Mouse (Mus musculus) right cerebral cortex, adult 18-20 months (tissue): ENCODE results near the gene Tcl1b4.
"Not testable (repeated sequence)": the region's sequence is repeated elsewhere in the genome, so short reads cannot be mapped to it uniquely, and the experiment has no call there.

Source experiments
- DNase-seq: peaks from one replicate; pipeline ENCODE4 v3.0.0; 2022; ENCODE audit warnings: mixed read lengths

Tcl1b4 gene

DNA sequence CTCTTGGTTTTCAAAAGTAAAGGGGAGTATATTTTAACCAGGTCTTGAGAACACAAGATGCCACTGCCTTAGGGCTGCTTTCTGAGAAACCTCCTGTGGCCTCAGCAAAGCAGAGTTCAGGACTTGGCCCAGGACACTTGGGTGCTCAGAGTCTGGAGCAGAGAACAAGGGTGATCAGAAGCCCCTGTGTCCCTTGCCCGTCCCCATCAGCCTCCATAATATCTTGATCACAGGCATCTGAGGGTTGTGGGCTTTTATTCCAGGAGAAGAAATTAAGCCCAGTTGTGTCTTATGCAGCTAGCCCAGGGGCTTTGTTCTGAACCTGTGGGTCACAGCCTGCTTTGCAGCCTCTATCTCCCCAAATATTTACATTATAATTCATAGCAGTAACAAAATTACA, at the start of gene Tcl1b4:
TSS of gene Tcl1b4 (plus strand) at position 301 of the 400 bp plus-strand sequence.
- not testable (repeated sequence) for DNase-seq

DNA sequence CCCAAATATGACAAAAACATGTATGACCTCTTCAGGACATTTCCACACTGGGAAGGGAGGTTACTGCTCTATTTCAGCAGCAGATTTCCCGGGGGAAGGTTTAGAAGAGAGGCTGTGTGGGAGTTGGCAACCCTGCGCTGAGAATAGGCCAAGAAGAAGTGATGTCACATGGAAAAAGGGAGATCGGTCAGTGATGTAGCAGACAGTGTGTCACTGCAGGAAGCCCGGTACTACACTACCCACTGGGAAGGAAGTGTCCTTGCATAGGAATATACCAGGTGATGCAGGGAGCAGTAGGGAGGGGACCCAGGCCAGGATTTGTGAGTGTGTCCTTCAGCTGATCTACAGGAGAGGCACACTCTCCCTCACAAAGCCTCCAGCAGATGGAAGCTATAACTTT, 46.5 kb upstream of the Tcl1b4 start:
- DNase-seq: peak; percentile 11

DNA sequence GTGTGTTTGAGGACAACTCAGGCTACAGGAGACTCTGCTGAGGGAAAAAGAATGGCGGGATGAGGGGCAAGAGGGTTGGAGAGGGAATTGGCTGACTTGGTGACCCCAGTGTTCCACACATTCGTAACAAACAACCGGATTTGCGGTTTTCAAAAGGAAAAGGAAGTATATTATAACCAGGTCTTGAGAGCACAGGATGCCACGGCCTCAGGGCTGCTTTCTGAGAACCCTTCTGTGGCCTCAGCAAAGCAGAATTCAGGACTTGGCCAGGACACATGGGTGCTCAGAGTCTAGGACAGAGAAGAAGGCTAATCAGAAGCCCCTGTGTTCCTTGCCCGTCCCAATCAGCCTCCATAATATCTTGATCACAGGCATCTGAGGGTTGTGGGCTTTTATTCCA, 42.9 kb upstream of the Tcl1b4 start:
- DNase-seq: no peak

DNA sequence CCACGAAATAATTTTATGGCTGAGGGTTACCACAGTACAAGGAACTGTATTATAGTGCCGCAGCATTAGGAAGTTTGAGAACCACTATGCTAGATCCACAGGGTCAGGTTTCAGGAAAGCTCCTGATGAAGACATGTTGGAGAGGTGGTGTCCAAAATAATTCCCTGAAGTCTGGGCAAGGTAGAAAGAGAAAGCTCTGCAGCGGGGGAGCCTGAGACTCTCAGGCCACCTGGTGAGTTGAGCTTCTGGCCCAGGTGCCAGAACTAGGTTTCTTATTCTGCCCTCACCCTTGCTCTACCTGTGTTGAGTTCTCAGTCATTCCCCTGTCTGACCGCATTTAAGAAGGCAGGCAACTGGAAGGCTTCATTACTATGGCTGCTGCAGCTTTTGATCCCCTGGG, 42.4 kb upstream of the Tcl1b4 start, which contains the start of gene Tcl1b1:
TSS of gene Tcl1b1 (plus strand) at position 301 of the 400 bp plus-strand sequence.
- no peak for DNase-seq

DNA sequence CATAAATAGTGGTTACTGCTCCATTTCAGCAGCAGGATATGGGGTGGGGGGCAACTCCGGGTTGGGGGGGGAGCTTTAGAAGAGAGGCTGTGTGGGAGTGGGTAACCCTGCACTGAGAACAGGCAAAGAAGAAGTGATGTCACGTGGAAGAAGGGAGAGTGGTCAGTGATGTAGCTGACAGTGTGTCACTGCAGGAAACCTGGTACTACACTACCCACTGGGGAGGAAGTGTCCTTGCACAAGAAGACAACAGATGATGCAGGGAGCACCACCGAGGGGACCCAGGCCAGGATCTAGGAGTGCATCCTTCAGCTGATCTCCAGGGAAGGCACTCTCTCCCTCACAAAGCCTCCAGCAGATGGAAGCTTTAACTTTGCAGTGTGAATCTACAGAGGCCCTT, 35.0 kb upstream of the Tcl1b4 start:
- no peak for DNase-seq

DNA sequence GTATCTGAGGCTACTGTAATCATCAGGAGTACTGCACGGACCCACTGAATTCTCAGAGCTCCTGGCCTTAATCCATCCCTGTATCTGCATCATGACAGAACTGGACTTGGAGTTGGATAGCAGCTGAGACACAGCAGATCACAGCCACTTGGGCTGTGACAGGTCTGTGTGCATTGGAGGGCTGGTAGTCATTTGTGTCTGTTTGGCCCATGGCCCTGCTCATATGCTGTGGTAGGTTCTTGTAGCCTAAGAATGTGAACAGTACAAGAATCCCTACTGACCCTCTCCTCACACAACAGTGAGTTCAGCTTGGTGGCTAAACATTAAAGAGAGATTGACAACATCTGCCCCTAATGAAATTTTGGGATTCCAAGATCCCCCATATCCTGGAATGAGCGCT, 28.4 kb upstream of the Tcl1b4 start:
- DNase-seq: no peak

DNA sequence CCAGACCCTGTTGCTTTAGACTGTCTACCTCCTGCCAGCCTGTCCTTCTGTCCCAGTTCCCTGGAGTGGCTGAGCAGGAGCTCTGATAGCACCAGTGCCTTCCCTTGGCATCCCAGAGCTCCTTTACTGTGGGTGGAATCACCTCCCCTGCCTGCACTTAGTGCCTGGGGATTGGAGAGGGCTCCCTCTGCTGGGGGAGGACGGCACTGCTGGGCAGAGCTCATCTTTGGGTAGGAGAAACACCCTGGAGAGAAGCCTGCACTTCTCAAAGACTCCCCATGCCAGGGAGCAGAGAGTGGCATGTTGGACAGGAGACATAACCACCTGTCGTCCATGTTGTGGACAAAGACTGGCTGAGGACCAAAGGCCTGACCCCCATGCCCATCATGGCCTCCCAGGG, 27.4 kb upstream of the Tcl1b4 start:
- DNase-seq: peak; percentile 19

DNA sequence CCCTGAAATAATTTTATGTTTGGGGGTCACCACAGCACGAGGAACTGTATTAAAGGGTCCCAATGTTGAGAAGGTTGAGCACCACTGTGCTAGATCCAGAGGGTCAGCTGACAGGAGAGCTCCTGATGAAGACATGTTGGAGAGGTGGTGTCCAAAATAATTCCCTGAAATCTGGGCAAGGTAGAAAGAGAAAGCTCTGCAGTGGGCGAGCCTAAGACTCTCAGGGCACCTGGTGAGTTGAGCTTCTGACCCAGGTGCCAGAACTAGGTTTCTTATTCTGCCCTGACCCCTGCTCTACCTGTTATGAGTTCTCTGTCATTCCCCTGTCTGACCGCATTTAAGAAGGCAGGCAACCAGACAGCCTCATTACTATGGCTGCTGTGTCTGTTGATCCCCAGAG, 25.7 kb upstream of the Tcl1b4 start, which contains the start of gene Tcl1b5:
TSS of gene Tcl1b5 (plus strand) at position 301 of the 400 bp plus-strand sequence.
- not testable (repeated sequence) for DNase-seq

DNA sequence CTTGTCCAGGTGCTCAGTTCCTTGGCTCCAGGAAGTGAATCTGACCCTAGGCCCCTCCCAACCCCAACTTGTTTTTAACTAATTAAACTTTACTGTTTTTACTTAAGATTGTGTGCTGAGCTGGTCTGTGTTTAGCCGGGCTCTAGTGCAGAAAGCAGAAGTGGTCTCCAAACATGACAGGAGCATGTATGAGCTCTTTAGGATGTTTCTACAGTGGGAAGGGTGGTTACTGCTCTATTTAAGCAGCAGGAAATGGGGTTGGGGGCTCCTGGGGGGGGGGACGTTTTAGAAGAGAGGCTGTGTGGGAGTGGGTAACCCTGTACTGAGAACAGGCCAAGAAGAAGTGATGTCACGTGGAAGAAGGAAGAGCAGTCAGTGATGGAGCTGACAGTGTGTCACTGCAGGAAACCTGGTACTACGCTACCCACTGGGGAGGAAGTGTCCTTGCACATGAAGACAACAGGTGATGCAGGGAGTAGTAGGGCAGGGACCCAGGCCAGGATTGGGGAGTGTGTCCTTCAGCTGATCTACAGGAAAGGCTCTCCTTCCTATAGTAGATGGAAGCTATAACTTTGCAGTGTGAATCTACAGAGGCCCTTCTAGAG, 20.6 kb upstream of the Tcl1b4 start:
- DNase-seq: not testable (repeated sequence)

DNA sequence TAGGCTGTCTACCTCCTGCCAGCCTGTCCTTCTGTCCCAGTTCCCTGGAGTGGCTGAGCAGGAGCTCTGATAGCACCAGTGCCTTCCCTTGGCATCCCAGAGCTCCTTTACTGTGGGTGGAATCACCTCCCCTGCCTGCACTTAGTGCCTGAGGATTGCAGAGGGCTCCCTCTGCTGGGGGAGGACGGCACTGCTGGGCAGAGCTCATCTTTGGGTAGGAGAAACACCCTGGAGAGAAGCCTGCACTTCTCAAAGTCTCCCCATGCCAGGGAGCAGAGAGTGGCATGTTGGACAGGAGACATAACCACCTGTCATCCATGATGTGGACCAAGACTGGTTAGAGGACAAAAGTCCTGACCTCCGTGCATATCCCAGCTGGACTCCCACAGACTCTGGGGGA, 12.8 kb upstream of the Tcl1b4 start:
- not testable (repeated sequence) for DNase-seq

DNA sequence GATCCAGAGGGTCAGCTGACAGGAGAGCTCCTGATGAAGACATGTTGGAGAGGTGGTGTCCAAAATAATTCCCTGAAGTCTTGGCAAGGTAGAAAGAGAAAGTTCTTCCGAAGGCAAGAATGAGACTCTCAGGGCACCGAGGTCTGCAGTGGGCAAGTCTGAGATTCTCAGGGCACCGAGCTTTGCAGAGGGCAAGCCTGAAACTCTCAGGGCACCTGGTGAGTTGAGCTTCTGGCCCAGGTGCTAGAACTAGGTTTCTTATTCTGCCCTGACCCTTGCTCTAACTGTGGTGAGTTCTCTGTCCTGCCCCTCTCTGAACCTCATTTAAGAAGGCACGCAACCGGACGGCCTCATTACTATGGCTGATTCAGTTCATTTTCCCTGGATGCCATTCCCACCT, 11.0 kb upstream of the Tcl1b4 start, which contains the start of gene Tcl1b3:
TSS of gene Tcl1b3 (plus strand) at position 301 of the 400 bp plus-strand sequence.
- not testable (repeated sequence) for DNase-seq

DNA sequence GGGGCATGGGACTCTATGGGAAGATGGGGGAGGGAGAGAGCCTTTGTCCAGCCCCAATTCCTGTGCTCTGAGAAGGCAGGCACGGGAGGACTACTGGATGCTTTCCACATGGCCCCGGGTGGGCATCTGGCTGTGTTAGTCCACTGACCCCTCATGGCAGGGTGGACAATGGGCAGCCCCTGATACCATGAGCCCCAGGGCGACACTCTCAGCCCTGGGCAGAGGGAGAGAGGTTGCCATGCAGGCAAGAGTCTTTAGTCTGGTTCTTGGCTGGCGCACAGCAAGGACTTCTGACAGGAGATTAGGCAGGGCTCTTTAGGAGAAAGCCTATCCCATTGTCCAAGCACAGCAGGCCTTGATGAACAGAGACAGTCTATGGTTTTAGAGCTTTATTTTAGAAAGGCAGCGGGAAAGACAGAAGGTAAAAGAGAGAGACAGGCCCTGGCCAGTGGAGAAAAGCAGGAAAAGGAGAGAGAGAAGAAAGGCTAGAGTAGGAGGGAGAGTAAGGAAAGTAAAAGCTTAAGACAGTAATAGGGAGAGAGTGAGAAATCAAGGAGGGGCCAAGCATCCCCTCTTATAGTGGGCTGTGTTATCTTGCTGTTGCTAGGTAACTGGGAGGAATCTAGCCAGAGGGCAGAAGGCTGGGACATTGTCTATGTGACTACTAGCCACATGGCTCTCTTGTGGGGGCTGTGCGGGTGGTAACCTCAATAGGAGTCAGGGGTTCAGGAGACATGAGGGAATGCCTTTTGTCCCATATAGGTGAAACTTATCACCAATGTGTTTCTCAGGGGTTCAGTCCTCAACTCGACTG, 1.9 kb upstream of the Tcl1b4 start:
- not testable (repeated sequence) for DNase-seq

DNA sequence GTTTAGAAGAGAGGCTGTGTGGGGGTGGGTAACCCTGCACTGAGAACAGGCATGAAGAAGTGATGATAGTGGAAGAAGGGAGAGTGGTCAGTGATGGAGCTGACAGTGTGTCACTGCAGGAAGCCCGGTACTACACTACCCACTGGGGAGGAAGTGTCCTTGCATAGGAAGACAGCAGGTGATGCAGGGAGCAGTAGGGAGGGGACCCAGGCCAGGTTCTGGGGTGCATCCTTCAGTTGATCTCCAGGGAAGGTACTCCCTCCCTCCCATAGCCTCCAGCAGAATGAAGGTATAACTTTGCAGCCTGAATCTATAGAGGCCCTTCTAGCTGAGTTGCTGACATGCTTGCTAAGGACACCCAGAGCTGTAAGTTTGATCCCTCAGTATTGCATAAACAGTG, 5.3 kb downstream of the Tcl1b4 start:
- DNase-seq: no peak

DNA sequence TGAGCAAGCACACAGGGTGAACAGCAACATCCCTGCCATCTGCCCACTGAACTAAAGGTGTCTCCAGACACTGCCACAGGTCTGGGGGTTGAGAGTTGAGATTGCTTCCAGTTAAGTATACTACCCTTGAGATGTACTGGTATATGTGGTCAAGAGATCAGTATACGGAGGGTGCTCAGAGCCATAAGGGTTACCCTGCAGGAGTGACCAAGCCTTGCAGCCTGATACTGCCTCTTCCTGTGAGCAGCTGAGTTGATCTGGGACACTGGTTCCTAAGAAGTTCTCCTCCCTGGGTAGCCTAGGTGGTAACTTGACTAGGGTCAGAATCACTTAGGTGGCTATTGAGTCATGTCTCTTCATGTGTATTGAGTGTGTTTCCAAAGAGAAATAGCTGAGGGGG, 6.7 kb downstream of the Tcl1b4 start:
- DNase-seq: no peak

DNA sequence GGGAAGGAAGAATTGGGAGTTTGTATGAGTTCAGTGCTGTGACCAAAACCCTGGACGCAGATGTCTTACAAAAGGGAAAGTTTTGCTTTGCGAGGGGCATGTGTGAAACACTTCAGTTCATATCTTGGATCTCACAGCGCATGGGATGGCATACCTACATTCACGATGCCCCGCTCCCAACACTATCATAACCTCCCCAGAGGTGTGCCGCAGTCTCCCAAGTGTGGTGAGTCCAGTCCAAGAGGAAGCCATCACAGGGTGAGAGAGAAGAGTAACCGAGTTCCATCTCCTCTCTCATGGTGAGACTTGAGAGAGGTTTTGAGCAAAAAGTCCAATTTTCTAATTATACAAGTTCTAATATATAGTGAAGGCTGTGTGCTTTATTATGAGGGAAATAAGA, 7.5 kb downstream of the Tcl1b4 start:
- no peak for DNase-seq

DNA sequence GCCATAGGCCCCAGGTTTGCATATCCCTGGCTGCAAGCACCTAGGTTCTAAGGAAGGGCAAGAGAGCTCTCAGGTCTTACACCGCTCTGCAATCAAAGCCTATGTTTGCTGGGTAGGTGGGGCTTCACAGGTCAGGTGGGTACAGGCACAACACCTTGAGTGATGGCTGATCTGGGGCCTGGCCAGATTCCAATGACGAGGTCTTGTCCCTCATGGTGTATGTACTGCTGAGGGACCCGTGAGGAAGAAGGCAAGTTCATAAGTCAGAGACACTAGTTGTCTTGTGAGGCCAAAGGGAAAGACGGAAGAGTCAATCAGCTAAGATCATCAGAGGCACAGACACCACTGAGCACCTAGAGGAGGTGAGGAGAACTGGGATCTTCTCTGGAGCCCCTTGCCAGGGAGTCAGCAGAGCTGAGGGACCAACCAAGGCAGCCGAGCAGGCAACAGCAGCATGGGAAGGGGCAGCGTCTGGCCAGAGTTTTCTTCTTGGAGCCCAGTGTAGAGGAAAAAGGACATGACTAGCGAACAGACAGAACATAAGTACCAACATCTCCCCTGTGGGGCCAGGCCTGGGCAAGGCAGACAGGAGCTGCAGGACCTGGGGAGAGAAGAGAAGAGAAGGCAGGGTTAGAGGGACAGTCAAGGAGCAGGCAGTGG, 15.5 kb downstream of the Tcl1b4 start:
- DNase-seq: no peak

DNA sequence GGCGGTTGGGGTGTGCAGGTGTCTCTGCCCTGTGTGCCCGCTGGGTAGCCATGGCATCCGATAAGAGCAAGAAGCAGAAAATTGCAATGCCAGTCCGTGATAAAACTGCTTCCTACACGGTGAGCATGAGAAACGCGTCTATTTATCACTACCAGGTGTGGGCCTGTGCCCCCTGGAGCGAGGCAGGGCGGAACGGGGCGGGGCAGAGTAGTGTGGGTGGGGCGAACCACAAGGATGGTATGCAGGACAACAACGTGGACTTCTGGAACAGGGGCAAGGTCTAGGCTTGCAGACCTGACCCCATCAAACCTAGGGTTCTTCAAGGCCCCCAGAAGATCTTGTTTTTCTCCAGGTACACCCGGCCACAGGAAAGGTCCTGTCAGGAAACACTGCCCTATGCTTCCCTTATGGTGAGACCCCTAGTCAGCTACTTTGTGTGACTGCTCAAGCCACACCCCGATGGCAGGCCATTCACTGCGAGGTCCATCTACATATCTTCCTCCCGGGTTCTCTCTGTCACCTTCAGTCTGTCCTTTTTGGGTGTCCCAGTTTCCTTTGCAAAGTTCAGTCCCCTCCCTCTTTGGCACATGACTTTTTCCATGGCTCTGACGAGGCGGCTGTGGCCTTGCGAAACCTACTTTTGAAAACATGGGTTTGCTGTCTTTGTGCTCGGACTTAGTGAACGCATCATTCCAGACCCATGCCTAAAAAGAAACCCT, 21.0 kb downstream of the Tcl1b4 start, which contains the start of gene Tcl1:
TSS of gene Tcl1 (minus strand) at position 193 of the 719 bp plus-strand sequence.
- DNase-seq: no peak

DNA sequence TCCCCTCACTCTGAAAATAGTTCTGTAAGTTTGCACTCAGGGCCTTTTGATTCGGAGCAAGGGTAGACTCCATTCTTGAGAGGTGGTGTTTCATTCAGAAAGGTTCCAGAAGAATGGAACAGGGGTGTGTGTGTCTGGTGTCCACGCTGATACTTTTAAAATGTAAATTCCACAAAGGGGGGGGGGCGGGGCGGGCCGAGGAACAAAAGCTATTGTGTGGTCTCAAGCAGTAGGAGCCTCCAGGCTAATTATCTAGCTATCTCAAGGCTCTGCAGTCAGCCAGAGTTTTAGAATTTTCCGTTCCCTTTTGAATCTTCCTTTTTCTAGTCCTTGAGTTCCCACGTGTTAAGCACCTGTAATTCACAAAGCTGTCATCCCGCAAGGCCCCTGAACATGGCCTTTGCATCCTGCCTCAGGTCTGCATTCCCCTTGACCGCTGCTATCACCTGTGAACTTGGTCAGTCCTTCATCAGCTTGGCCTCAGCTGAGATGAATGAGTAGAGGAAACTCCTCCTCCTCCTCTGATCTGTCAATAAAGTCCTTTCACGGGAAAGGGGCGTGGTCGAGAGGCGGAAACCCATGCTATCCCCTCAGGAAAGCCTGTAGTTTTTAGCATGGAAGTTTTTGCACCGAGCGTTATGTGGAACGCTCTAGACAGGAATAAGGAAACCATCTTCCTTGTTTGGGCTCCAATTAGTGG, 23.0 kb downstream of the Tcl1b4 start:
- DNase-seq: no peak

DNA sequence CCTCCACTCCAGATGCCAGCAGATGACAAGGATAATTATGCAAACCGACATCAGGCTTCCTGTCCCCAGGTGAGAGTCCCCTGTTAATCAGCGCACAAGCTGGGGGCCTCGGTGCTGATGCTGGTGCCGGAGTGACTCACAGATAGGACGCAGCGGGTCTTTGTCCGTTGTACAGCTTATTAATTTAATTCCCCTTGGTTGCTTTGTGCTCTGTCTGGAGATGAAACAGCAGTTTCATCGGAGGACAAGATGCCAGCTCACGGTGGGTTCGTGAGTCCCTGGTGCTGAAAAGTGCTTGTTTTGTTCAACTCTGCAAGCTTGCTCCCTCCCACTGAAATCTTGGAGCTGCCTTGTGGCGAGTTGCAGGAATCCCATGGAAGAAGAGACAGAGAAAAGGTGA, 32.6 kb downstream of the Tcl1b4 start:
- no peak for DNase-seq

DNA sequence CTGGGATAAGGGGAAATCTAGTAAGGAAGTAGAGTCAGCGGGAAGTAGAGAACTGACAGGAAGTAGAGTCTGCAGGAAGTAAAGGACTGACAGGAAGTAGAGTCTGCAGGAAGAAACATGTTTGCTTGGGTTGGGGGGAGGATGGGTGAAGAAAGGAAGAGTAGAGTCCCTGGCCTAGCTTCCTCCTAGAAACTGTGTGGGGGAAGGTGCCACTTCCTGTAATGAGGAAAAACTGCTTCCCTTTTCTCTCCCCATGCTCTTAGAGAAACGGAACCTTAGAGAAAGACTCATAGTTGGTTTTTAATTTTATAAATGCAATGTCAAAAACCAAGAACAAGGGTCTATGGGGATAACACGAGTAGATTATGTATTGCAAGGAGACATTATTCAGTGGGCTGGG, 33.3 kb downstream of the Tcl1b4 start:
- no peak for DNase-seq

DNA sequence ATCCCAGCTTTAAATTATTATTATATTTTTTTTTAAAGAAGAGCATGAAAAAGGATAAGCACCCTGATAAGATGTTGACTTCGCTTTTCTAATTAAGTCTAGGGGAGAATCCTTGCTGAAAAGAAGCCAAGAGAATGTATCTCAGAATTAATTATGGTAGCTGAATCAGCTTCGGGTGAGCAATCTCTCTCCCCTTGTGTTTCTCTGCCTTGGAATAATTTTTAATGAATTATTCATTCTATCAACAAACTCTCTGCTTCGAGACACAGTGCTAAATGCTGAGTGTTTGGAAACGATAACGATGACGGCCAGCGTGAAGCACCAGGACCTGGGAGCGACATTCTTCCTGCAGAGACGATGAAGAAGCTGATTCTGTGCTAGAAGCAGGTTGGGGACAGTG, 37.3 kb downstream of the Tcl1b4 start:
- no peak for DNase-seq

DNA sequence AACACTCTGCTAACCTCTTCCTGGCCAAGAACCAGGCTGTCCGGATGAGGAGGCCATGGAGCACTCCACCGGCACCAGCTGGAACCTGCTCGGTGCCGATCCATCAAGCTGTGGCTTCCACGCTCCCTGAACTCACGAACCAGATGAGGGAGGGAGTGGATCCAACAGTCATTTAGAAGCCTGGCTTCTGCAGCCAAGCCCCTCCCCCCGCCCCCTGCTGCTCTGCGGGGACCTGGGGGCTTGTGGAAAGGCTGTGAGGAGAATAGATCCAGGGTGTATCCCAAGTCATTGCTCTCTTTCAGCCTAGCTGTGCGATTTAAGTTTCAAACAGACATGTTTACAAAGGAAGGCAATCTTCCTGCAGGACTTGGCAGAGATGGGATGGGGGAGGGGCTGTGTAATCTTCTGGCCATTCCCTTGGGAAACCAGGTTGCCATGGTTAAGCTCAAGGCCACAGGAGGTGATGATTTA, 47.0 kb downstream of the Tcl1b4 start:
- DNase-seq: no peak
